Mouse (Mus musculus): ENCODE results near the gene Cspg4. TPM values are rescaled to one million over a fixed set of nuclear protein-coding genes. Genes with fewer than 3 reads are reported as not detected.

The Cspg4 gene
- polyA plus RNA-seq, 1 experiment from 2014 or later = 24.0 TPM

DNA sequence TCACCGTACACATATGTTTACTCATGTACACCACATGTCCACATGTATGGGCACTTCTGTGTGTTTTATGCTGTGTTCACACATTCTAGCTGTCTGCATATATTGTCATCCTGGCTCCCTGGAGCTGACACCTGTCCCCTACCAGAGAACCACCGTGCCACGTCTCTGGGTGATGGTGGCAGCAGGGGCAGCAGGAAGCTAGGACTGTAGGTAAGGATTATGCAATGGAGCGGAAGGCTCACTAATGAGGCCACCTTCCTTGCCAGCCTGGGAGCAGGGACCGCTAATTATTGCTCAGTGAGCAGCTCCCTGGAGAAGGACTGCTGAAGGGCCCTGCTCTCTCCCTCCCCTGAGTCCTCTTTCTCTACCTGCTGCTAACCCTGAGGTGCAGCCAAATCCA is 24.1 kb upstream of the Cspg4 start:
- no peak overlapping the region for H3K4me2 ChIP-seq (ENCODE audit: low read depth, low read length)
- peaks cover 13% of the 10 kb centered on the region for H3K4me1 ChIP-seq (ENCODE audit: control insufficient read depth, insufficient read depth, low read length)
- H3K4me3 ChIP-seq (replicated peaks; ENCODE audit: low read length) = no peak overlapping the region
- no peak overlapping the region for H3K27ac ChIP-seq (ENCODE audit: low read length)
- no peaks in the 10 kb centered on the region for H3K36me3 ChIP-seq (ENCODE audit: control insufficient read depth, insufficient read depth, low read length)
- no peaks in the 10 kb centered on the region for H3K9me3 ChIP-seq (replicated peaks; ENCODE audit: control insufficient read depth, low read length)
- 85% methylated on average over 5 of the region's 5 CpGs for WGBS
- no peaks in the 10 kb centered on the region for H3K27me3 ChIP-seq (ENCODE audit: control insufficient read depth, insufficient read depth, low read length)
- ATAC-seq (ENCODE audit: insufficient read depth, low FRiP score) = no peak
- no peak overlapping the region for H3K9ac ChIP-seq (ENCODE audit: low read length)

DNA sequence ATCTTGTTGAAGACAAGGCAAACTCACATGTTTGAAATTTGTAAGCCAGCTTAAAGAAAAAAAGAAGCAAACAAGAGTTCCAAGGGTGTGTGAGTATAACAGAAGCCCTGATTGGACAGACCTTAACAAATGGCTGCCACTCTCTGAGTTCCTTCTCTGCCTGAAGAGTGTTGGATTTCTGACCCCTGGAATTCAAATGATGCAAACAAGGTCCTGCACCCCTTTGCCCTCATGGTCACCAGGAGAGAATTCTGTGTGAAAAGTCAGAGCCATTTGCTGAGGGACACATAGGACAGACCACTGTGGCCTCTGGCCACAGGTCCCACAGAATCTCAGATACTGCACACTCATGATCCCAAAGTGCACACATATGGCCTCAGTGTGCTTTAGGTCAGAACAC is 23.0 kb upstream of the Cspg4 start:
- H3K27ac ChIP-seq (ENCODE audit: low read length) = no peak overlapping the region
- H3K9ac ChIP-seq (ENCODE audit: low read length) = no peak overlapping the region
- H3K4me2 ChIP-seq (ENCODE audit: low read depth, low read length) = no peak overlapping the region
- H3K27me3 ChIP-seq (ENCODE audit: control insufficient read depth, insufficient read depth, low read length) = no peaks in the 10 kb centered on the region
- ATAC-seq (ENCODE audit: insufficient read depth, low FRiP score) = no peak
- H3K9me3 ChIP-seq (replicated peaks; ENCODE audit: control insufficient read depth, low read length) = no peaks in the 10 kb centered on the region
- H3K4me1 ChIP-seq (ENCODE audit: control insufficient read depth, insufficient read depth, low read length) = peaks cover 13% of the 10 kb centered on the region
- no peak overlapping the region for H3K4me3 ChIP-seq (replicated peaks; ENCODE audit: low read length)
- H3K36me3 ChIP-seq (ENCODE audit: control insufficient read depth, insufficient read depth, low read length) = no peaks in the 10 kb centered on the region

DNA sequence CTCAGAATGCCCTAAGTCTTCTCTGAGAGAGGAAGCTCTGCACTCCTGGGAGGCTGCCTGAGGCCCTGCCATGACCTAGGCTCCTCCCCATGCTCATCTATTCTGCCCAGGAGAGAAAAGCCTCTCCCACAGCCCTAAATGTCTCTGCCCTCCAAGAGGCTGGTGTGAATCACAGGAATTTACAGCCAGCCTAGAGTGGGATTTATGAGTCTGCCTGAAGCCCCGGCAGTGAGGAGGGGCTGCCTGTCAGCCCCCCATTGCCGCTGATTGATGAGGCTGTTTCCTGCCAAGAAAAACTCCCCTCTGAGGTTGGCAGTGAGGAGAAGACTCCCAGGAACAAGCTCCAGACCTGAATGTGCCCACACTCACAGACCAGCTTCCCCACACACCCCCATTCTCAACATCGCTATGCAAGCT is 22.5 kb upstream of the Cspg4 start:
- Histone ChIP-seq H3K36me3 (ENCODE audit: control insufficient read depth, insufficient read depth, low read length) (no peaks in the 10 kb centered on the region), H3K9me3 (replicated peaks; ENCODE audit: control insufficient read depth, low read length) (no peaks in the 10 kb centered on the region), H3K27ac (ENCODE audit: low read length) (no peak overlapping the region), H3K9ac (ENCODE audit: low read length) (no peak overlapping the region), H3K4me1 (ENCODE audit: control insufficient read depth, insufficient read depth, low read length) (peaks cover 13% of the 10 kb centered on the region), H3K27me3 (ENCODE audit: control insufficient read depth, insufficient read depth, low read length) (no peaks in the 10 kb centered on the region), H3K4me2 (ENCODE audit: low read depth, low read length) (no peak overlapping the region), H3K4me3 (replicated peaks; ENCODE audit: low read length) (no peak overlapping the region)
- WGBS = 25% methylated on average over 3 of the region's 3 CpGs
- peak; percentile 61; the same call in 1 of the 2 replicates for ATAC-seq (ENCODE audit: insufficient read depth, low FRiP score)

DNA sequence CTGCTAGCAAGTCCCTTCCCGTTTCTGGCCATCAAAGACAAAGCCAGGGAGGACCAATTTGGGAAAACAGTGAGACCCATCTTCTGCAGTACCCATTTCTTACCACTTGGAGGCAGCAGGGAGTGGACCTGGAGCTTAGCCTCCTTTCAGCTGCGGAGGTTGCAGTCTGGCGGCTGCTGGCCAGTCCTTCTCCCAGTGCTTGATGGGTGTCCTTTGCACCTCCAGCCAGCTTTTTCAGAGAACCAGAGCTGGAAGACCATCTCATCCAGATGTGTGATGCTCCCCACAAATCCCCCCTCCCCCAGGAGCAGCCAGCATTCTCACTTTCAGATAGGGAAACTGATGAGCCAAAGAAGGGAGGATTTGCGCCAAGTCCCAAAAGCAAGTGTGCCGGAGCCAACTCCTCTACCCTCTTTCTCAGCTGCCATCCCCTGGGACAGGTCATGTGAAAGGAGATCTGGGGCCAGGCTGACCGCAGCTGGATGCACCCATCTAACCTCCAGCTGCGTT is 21.1 kb upstream of the Cspg4 start:
- H3K9me3 ChIP-seq (replicated peaks; ENCODE audit: control insufficient read depth, low read length) = no peaks in the 10 kb centered on the region
- 0 out of 2 replicates have a peak overlapping the region, but pooled peaks have one; percentile 11 for H3K4me2 ChIP-seq (ENCODE audit: low read depth, low read length)
- no peak overlapping the region for H3K4me3 ChIP-seq (replicated peaks; ENCODE audit: low read length)
- peak overlapping the region; percentile 35; the same call in 1 of the 2 replicates for H3K27ac ChIP-seq (ENCODE audit: low read length)
- H3K27me3 ChIP-seq (ENCODE audit: control insufficient read depth, insufficient read depth, low read length) = no peaks in the 10 kb centered on the region
- peaks cover 13% of the 10 kb centered on the region for H3K4me1 ChIP-seq (ENCODE audit: control insufficient read depth, insufficient read depth, low read length)
- WGBS = 30% methylated on average over 7 of the region's 7 CpGs
- ATAC-seq (ENCODE audit: insufficient read depth, low FRiP score) = peak; percentile 43; the same call in 1 of the 2 replicates
- H3K36me3 ChIP-seq (ENCODE audit: control insufficient read depth, insufficient read depth, low read length) = no peaks in the 10 kb centered on the region
- H3K9ac ChIP-seq (ENCODE audit: low read length) = no peak overlapping the region

DNA sequence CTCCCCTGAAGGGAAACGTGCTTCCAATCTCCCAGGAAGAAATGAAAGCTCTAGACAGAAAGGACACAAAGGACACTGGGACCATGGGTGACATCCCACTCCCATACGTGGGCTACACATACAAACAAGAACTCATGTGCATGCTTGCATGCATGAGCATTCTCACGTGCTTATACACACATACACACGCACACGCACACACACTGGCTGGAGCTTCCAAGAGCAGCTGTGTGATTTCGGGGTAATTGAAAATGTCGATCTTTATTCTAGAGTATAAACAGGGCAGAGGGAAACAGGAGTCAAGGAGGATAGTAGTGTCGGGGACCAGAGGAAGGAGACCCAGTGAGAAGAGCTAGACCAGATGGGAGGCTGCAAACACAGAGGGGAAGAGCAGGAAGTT is 20.2 kb upstream of the Cspg4 start:
- Histone ChIP-seq H3K9ac (ENCODE audit: low read length) (peak overlapping the region; percentile 23; the same call in 1 of the 2 replicates), H3K27ac (ENCODE audit: low read length) (peak overlapping the region; percentile 44; the same call in 1 of the 2 replicates), H3K9me3 (replicated peaks; ENCODE audit: control insufficient read depth, low read length) (no peaks in the 10 kb centered on the region), H3K27me3 (ENCODE audit: control insufficient read depth, insufficient read depth, low read length) (no peaks in the 10 kb centered on the region), H3K4me3 (replicated peaks; ENCODE audit: low read length) (no peak overlapping the region), H3K36me3 (ENCODE audit: control insufficient read depth, insufficient read depth, low read length) (no peaks in the 10 kb centered on the region), H3K4me2 (ENCODE audit: low read depth, low read length) (0 out of 2 replicates have a peak overlapping the region, but pooled peaks have one; percentile 31), H3K4me1 (ENCODE audit: control insufficient read depth, insufficient read depth, low read length) (peaks cover 13% of the 10 kb centered on the region)
- 43% methylated on average over 8 of the region's 8 CpGs for whole genome bisulfite sequencing
- ATAC-seq (ENCODE audit: insufficient read depth, low FRiP score) = no peak

DNA sequence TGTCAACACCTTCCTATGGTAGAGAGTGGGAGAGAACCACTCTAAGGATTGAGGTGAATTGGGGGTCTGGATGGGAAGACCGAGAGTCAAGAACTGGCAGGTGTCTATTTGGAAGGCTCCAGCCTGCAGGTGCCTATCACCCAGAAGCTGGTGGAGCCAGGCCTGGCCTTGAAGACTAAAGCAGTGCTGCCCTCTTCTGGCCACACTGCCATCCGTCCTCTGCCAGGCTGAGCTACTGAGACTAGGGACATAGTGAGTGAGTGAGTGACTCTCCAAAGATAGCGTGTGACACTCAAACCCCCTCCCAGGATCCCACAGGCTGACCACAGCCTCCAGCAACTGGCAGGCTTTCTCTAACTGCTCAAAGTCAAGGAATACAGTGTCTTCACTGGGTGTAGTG is 17.3 kb upstream of the Cspg4 start:
- no peak overlapping the region for H3K4me2 ChIP-seq (ENCODE audit: low read depth, low read length)
- no peak overlapping the region for H3K9ac ChIP-seq (ENCODE audit: low read length)
- no peaks in the 10 kb centered on the region for H3K36me3 ChIP-seq (ENCODE audit: control insufficient read depth, insufficient read depth, low read length)
- peaks cover 25% of the 10 kb centered on the region for H3K4me1 ChIP-seq (ENCODE audit: control insufficient read depth, insufficient read depth, low read length)
- H3K27ac ChIP-seq (ENCODE audit: low read length) = no peak overlapping the region
- no peaks in the 10 kb centered on the region for H3K27me3 ChIP-seq (ENCODE audit: control insufficient read depth, insufficient read depth, low read length)
- H3K9me3 ChIP-seq (replicated peaks; ENCODE audit: control insufficient read depth, low read length) = no peaks in the 10 kb centered on the region
- WGBS = 23% methylated on average over 3 of the region's 3 CpGs
- no peak for ATAC-seq (ENCODE audit: insufficient read depth, low FRiP score)
- H3K4me3 ChIP-seq (replicated peaks; ENCODE audit: low read length) = no peak overlapping the region

DNA sequence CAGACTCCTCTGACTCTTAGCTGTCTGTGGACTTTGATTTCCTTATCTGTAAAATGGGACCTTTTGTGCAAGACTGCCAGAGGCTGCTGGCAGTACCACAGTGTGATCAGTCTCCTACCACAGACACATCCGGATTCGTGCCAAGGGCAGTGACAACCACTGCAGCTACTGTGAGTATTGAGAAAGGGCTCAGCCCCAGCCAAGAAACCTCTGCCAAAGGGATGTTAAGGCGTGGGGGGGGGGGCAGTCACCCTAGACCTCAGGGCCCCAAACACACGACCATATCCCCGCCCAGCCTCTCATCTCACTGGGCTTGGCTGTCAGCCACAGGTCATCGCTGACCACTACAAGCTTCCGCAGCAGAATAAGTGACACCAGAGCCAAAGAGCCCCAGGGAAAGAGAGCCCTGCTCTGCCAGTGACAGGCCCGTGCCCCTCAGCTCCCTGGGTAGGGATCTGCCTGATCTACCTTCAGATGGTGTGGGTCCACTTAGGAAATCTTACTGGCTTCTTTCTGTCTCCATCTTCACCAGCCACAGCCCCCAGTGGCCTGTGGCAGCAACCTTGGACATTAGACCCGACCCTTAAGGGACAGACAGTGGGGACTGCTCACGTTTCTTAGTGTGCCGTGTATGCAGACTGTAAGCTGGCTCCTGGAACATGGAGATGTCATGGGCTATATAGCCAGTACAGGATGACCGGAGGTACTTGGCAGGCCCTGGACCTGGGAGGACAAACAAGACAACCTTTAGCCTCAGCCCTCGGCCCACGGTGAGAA is 14.5 kb upstream of the Cspg4 start:
- Histone ChIP-seq H3K9ac (ENCODE audit: low read length) (no peak overlapping the region), H3K4me2 (ENCODE audit: low read depth, low read length) (no peak overlapping the region), H3K27me3 (ENCODE audit: control insufficient read depth, insufficient read depth, low read length) (no peaks in the 10 kb centered on the region), H3K4me3 (replicated peaks; ENCODE audit: low read length) (no peak overlapping the region), H3K36me3 (ENCODE audit: control insufficient read depth, insufficient read depth, low read length) (no peaks in the 10 kb centered on the region), H3K4me1 (ENCODE audit: control insufficient read depth, insufficient read depth, low read length) (peaks cover 18% of the 10 kb centered on the region), H3K27ac (ENCODE audit: low read length) (no peak overlapping the region), H3K9me3 (replicated peaks; ENCODE audit: control insufficient read depth, low read length) (no peaks in the 10 kb centered on the region)
- WGBS = 68% methylated on average over 14 of the region's 14 CpGs
- no peak for ATAC-seq (ENCODE audit: insufficient read depth, low FRiP score)

DNA sequence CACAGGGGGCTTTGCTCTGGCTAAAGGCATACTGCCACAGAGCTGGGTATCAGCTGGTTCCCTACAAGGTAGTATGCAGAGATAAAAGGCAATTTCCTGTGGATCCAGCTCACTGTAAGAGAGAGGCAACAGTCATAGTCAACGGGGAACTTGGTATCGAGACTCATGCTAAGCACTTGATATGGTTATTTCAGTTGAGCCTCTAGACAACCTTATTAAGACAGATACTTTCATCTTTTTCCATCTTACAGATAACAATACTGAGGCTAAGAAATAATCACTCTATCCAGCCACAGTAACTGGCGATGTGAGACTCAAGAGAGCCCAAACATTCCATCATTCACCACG is 14.0 kb upstream of the Cspg4 start:
- H3K9me3 ChIP-seq (replicated peaks; ENCODE audit: control insufficient read depth, low read length) = no peaks in the 10 kb centered on the region
- H3K36me3 ChIP-seq (ENCODE audit: control insufficient read depth, insufficient read depth, low read length) = no peaks in the 10 kb centered on the region
- H3K4me3 ChIP-seq (replicated peaks; ENCODE audit: low read length) = no peak overlapping the region
- no peak for ATAC-seq (ENCODE audit: insufficient read depth, low FRiP score)
- peaks cover 18% of the 10 kb centered on the region for H3K4me1 ChIP-seq (ENCODE audit: control insufficient read depth, insufficient read depth, low read length)
- H3K9ac ChIP-seq (ENCODE audit: low read length) = no peak overlapping the region
- no peak overlapping the region for H3K4me2 ChIP-seq (ENCODE audit: low read depth, low read length)
- no peak overlapping the region for H3K27ac ChIP-seq (ENCODE audit: low read length)
- no peaks in the 10 kb centered on the region for H3K27me3 ChIP-seq (ENCODE audit: control insufficient read depth, insufficient read depth, low read length)
- 83% methylated on average over 4 of the region's 4 CpGs for WGBS

DNA sequence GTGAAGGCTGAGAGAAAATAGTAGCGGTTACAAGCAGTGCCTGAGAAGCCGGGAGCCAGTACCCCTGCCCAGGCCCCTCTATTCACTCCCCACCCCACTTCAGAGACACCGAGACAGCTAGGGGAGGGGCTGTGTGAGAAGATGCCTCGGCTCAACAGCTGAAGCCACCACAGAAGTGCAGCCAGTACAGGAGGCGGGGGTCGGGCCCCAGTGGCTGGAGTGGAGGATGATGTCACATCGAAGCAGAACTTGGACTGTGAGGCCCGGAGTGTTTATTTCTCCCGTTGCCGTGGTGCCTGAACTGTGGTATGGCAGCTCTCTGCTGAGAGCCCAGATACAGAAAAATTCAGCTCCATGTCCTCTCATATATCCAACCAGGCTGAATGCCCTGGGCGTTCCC is 13.1 kb upstream of the Cspg4 start:
- 15% methylated on average over 11 of the region's 11 CpGs for WGBS
- peak overlapping the region; percentile 47 for H3K9ac ChIP-seq (ENCODE audit: low read length)

More for the DNA sequence above, 13.1 kb upstream of the Cspg4 start:
- no peak overlapping the region for H3K4me3 ChIP-seq (replicated peaks; ENCODE audit: low read length)
- 0 out of 2 replicates have a peak overlapping the region, but pooled peaks have one; percentile 19 for H3K4me2 ChIP-seq (ENCODE audit: low read depth, low read length)
- H3K9me3 ChIP-seq (replicated peaks; ENCODE audit: control insufficient read depth, low read length) = no peaks in the 10 kb centered on the region
- peaks cover 20% of the 10 kb centered on the region for H3K4me1 ChIP-seq (ENCODE audit: control insufficient read depth, insufficient read depth, low read length)
- H3K36me3 ChIP-seq (ENCODE audit: control insufficient read depth, insufficient read depth, low read length) = no peaks in the 10 kb centered on the region
- H3K27ac ChIP-seq (ENCODE audit: low read length) = peak overlapping the region; percentile 65
- peak; percentile 89 for ATAC-seq (ENCODE audit: insufficient read depth, low FRiP score)
- no peaks in the 10 kb centered on the region for H3K27me3 ChIP-seq (ENCODE audit: control insufficient read depth, insufficient read depth, low read length)
